Mouse (Mus musculus) lung, postnatal 10 days (tissue): ENCODE measurements around the gene Rbm8a.
"Not testable (repeated sequence)": the region's sequence is repeated elsewhere in the genome, so short reads cannot be mapped to it uniquely, and the experiment has no call there.

Experiments
- DNase-seq: peaks from one replicate; pipeline ENCODE4 v3.0.0; 2021

Rbm8a gene

GRCm38 (mm10) chr3:96606007-96606406 is 23.7 kb upstream of the Rbm8a start:
- not testable (repeated sequence) for DNase-seq

- DNase-seq, result no peak
Measured at GRCm38 (mm10) chr3:96606618-96607017, 23.1 kb upstream of the Rbm8a start.

GRCm38 (mm10) chr3:96617941-96618340 is 11.8 kb upstream of the Rbm8a start:
- no peak for DNase-seq

- DNase-seq, result no peak
Measured at GRCm38 (mm10) chr3:96623201-96623600, 6.5 kb upstream of the Rbm8a start.

- no peak for DNase-seq
Measured at GRCm38 (mm10) chr3:96632058-96632457, 2.3 kb downstream of the Rbm8a start.

- no peak for DNase-seq
Measured at GRCm38 (mm10) chr3:96634015-96634414, 4.3 kb downstream of the Rbm8a start.

- peak; percentile 95 for DNase-seq
Measured at GRCm38 (mm10) chr3:96634928-96635879, 5.5 kb downstream of the Rbm8a start, which contains the start of the genes Pex11b and Gm42957. Pex11b (plus strand) TSS chr3:96635376. Gm42957 (plus strand) TSS chr3:96635474.

GRCm38 (mm10) chr3:96635906-96636305 is 6.2 kb downstream of the Rbm8a start:
- DNase-seq, result no peak

GRCm38 (mm10) chr3:96636448-96636847 is 6.7 kb downstream of the Rbm8a start:
- no peak for DNase-seq

- peak; percentile 74 for DNase-seq
Measured at GRCm38 (mm10) chr3:96639219-96639618, 9.5 kb downstream of the Rbm8a start.

- peak; percentile 78 for DNase-seq
Measured at GRCm38 (mm10) chr3:96645018-96645649, 15.4 kb downstream of the Rbm8a start, which contains the start of gene Itga10. Itga10 (plus strand) TSS chr3:96645584.

GRCm38 (mm10) chr3:96647365-96647764 is 17.6 kb downstream of the Rbm8a start:
- no peak for DNase-seq

GRCm38 (mm10) chr3:96660901-96661300 is 31.2 kb downstream of the Rbm8a start:
- no peak for DNase-seq

- DNase-seq, result no peak
Measured at GRCm38 (mm10) chr3:96662731-96663316, 33.1 kb downstream of the Rbm8a start.

- peak; percentile 91 for DNase-seq
Measured at GRCm38 (mm10) chr3:96663432-96664239, 33.9 kb downstream of the Rbm8a start.

- DNase-seq, result not testable (repeated sequence)
Measured at GRCm38 (mm10) chr3:96665732-96666363, 36.1 kb downstream of the Rbm8a start.

- DNase-seq, result no peak
Measured at GRCm38 (mm10) chr3:96666916-96667315, 37.2 kb downstream of the Rbm8a start.

- DNase-seq, result peak; percentile 33
Measured at GRCm38 (mm10) chr3:96667316-96667715, 37.6 kb downstream of the Rbm8a start.

- no peak for DNase-seq
Measured at GRCm38 (mm10) chr3:96668424-96669067, 38.8 kb downstream of the Rbm8a start.

- DNase-seq, result peak; percentile 91
Measured at GRCm38 (mm10) chr3:96669727-96670468, 40.2 kb downstream of the Rbm8a start, which contains the start of gene Ankrd35. Ankrd35 (plus strand) TSS chr3:96670131.

- DNase-seq, result no peak
Measured at GRCm38 (mm10) chr3:96671519-96671918, 41.8 kb downstream of the Rbm8a start.
